Mouse (Mus musculus): ENCODE data around the gene Serpinb7. TPM values are rescaled to one million over a fixed set of nuclear protein-coding genes. Genes with fewer than 3 reads are reported as not detected.

Serpinb7 gene
- polyA plus RNA-seq, 1 experiment from 2014 or later, result not detected

DNA sequence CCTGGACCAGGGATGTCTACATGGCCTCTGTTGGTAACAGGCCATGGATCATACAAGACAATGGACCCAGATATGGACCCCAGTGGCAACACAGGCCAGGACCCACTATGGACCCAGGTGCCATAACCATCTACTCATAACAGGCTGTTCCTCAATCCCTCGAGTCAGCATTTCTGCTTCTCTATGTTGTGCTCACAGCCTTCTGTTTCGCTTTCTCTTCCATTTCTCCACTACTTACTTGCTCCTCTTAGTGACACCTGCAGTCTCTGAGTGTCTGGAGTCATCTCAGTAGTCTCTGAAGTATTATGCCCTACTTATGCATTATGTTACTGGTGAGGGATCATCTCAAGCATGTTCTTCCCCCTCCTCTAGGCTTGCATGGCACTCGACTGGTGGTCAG, 40.0 kb downstream of the Serpinb7 start:
- no peak for ATAC-seq
- H3K4me1 ChIP-seq (ENCODE audit: control insufficient read depth, insufficient read depth, low read length), result no peaks in the 10 kb centered on the region
- WGBS, result 84% methylated on average over 3 of the region's 3 CpGs

DNA sequence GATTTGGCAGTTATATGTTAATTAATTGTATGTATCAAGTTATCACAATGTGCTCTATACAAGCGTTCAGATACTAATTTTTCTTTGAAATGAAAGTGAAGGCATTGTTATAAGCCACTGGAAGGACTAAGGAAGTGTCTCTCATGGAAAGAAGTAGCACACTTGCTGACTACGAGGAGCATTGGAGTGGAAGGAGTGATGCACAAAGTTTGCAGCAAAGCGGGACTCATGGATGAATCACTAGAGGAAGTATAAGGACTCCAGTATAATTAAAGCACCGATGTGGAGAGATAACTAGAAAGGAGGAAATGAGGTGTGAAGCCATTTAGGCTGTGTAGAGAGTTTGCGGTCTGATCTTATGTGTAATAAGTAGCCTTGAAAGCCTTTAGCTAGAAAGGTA, 45.9 kb downstream of the Serpinb7 start:
- no peak overlapping the region for H3K4me3 ChIP-seq (ENCODE audit: low read depth, low read length)
- H3K4me2 ChIP-seq (ENCODE audit: low read length), result no peak overlapping the region
- H3K4me1 ChIP-seq (ENCODE audit: control insufficient read depth, insufficient read depth, low read length), result no peaks in the 10 kb centered on the region
- WGBS, result 83% methylated on average over 5 of the region's 5 CpGs
- H3K27me3 ChIP-seq (ENCODE audit: control insufficient read depth, insufficient read depth, low read depth, low read length), result no peaks in the 10 kb centered on the region
- no peak overlapping the region for H3K9ac ChIP-seq (ENCODE audit: low read depth, low read length)
- no peaks in the 10 kb centered on the region for H3K36me3 ChIP-seq (ENCODE audit: control insufficient read depth, insufficient read depth, low read length)
- no peak overlapping the region for H3K27ac ChIP-seq (ENCODE audit: low read length)
- ATAC-seq, result no peak
- H3K9me3 ChIP-seq (replicated peaks; ENCODE audit: control insufficient read depth, low read length, poor library complexity, severe bottlenecking), result no peaks in the 10 kb centered on the region

More for the DNA sequence above, 40.0 kb downstream of the Serpinb7 start:
- Histone ChIP-seq H3K9ac (ENCODE audit: low read depth, low read length) (no peak overlapping the region), H3K4me3 (ENCODE audit: low read depth, low read length) (no peak overlapping the region), H3K27me3 (ENCODE audit: control insufficient read depth, insufficient read depth, low read depth, low read length) (no peaks in the 10 kb centered on the region), H3K4me2 (ENCODE audit: low read length) (no peak overlapping the region), H3K9me3 (replicated peaks; ENCODE audit: control insufficient read depth, low read length, poor library complexity, severe bottlenecking) (no peaks in the 10 kb centered on the region), H3K36me3 (ENCODE audit: control insufficient read depth, insufficient read depth, low read length) (no peaks in the 10 kb centered on the region), H3K27ac (ENCODE audit: low read length) (no peak overlapping the region)

DNA sequence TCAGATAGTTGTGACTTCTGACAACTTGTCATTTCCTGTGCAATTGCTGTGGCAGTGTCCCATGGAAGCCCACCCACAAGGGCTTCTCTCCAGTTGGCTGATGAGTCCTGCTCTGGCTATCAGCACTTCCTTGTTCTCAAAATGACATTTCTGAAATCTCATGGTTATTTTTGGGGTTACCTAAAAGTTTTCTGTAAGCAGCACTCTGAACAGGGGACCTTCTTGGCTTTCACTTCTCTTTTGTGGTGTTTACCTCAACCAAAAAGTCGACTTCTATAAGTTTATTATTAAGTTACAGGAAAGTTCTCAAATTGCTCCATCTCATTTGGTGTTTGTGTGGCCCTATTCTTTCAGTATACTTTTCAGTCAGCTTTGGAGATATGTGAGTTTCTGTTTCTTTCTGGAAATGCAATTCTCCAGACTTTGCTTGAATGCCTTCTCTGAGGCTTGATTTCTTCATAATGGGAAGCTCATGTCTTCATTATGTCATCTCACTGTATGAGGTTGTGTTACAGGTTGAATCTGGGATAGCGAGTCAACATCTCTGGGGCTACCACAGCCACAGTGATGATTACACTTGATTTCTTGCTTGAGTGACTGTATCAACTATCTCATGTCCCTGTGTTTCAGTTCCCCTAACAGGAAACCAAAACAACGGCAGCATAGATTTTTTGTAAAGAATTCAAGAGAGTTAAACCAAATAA, 47.9 kb downstream of the Serpinb7 start:
- Histone ChIP-seq H3K4me1 (ENCODE audit: control insufficient read depth, insufficient read depth, low read length) (no peaks in the 10 kb centered on the region), H3K4me3 (ENCODE audit: low read depth, low read length) (no peak overlapping the region), H3K9ac (ENCODE audit: low read depth, low read length) (no peak overlapping the region), H3K9me3 (replicated peaks; ENCODE audit: control insufficient read depth, low read length, poor library complexity, severe bottlenecking) (no peaks in the 10 kb centered on the region), H3K27me3 (ENCODE audit: control insufficient read depth, insufficient read depth, low read depth, low read length) (no peaks in the 10 kb centered on the region), H3K27ac (ENCODE audit: low read length) (no peak overlapping the region), H3K4me2 (ENCODE audit: low read length) (no peak overlapping the region), H3K36me3 (ENCODE audit: control insufficient read depth, insufficient read depth, low read length) (no peaks in the 10 kb centered on the region)
- ATAC-seq, result no peak
- 83% methylated on average over 3 of the region's 3 CpGs for WGBS

DNA sequence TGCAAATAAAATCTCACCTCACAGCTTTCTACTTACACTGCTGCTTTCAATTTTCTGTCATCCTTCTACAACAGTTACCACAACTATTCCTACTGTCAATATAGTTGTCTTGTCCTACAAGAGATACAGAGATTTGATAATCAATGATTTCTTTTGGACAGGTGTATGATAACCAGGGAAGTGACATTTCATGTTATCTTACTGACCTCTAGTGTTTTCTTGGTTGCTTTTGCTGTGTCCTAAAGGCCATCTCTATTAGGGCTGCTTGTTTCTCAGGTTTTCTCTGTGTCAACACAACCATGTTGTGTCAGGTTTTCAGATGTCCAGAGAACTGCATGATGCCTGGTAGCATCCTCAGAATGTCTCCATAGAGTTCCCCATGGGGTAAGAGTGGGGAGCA, 80.5 kb downstream of the Serpinb7 start:
- no peak for ATAC-seq
- no peak overlapping the region for H3K9ac ChIP-seq (ENCODE audit: low read depth, low read length)
- H3K27me3 ChIP-seq (ENCODE audit: control insufficient read depth, insufficient read depth, low read depth, low read length), result no peaks in the 10 kb centered on the region
- no peaks in the 10 kb centered on the region for H3K9me3 ChIP-seq (replicated peaks; ENCODE audit: control insufficient read depth, low read length, poor library complexity, severe bottlenecking)
- no peak overlapping the region for H3K4me3 ChIP-seq (ENCODE audit: low read depth, low read length)
- H3K36me3 ChIP-seq (ENCODE audit: control insufficient read depth, insufficient read depth, low read length), result no peaks in the 10 kb centered on the region
- no peak overlapping the region for H3K4me2 ChIP-seq (ENCODE audit: low read length)
- peaks cover 3% of the 10 kb centered on the region; the same call in 1 of the 2 replicates for H3K4me1 ChIP-seq (ENCODE audit: control insufficient read depth, insufficient read depth, low read length)
- H3K27ac ChIP-seq (ENCODE audit: low read length), result no peak overlapping the region

DNA sequence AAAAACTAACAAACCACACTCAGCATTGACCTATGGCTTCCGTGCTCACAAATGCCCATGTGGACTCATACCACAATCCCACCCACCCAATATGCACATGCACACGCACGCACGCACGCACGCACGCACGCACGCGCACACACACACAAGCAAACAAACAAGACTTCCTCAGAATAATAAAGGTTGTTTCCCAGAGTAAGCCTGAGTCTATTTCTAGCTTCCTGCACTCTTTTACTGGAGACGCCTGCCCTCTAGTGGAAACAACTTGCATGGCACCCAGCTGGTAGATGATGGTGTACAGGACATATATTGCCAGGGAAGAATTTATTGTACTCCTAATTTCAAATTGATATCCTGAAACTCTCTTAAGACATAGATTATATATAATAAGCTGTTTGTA, 82.0 kb downstream of the Serpinb7 start:
- Histone ChIP-seq H3K9ac (ENCODE audit: low read depth, low read length) (no peak overlapping the region), H3K9me3 (replicated peaks; ENCODE audit: control insufficient read depth, low read length, poor library complexity, severe bottlenecking) (no peaks in the 10 kb centered on the region), H3K27ac (ENCODE audit: low read length) (no peak overlapping the region), H3K4me2 (ENCODE audit: low read length) (peak overlapping the region; percentile 42), H3K4me1 (ENCODE audit: control insufficient read depth, insufficient read depth, low read length) (peaks cover 3% of the 10 kb centered on the region; the same call in 1 of the 2 replicates), H3K4me3 (ENCODE audit: low read depth, low read length) (no peak overlapping the region), H3K27me3 (ENCODE audit: control insufficient read depth, insufficient read depth, low read depth, low read length) (no peaks in the 10 kb centered on the region), H3K36me3 (ENCODE audit: control insufficient read depth, insufficient read depth, low read length) (no peaks in the 10 kb centered on the region)
- WGBS, result 23% methylated on average over 11 of the region's 11 CpGs
- ATAC-seq, result peak; percentile 88

DNA sequence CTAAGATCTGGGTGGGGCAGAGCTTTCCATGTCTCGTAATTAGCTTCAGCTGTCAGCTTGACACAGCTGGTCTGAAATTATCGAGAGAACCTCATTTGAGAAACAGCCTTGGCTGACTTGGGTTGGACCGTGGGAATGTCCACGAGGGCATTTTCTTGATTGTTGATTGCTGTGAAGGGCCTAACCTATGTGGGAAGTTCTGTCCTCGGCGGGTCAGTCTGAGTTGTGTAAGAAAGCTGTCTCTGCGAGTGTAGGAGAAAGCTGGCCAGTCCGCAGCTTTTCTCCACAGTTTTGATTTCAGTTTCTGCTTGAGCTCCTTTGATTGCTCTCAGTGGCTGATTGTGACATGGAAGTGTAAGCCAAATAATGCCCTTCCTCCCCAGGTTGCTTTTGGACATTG, 90.1 kb downstream of the Serpinb7 start:
- Histone ChIP-seq H3K9me3 (replicated peaks; ENCODE audit: control insufficient read depth, low read length, poor library complexity, severe bottlenecking) (no peaks in the 10 kb centered on the region), H3K27me3 (ENCODE audit: control insufficient read depth, insufficient read depth, low read depth, low read length) (no peaks in the 10 kb centered on the region), H3K9ac (ENCODE audit: low read depth, low read length) (no peak overlapping the region), H3K36me3 (ENCODE audit: control insufficient read depth, insufficient read depth, low read length) (no peaks in the 10 kb centered on the region), H3K4me1 (ENCODE audit: control insufficient read depth, insufficient read depth, low read length) (no peaks in the 10 kb centered on the region), H3K4me2 (ENCODE audit: low read length) (no peak overlapping the region), H3K4me3 (ENCODE audit: low read depth, low read length) (no peak overlapping the region), H3K27ac (ENCODE audit: low read length) (no peak overlapping the region)
- ATAC-seq, result no peak
- 86% methylated on average over 8 of the region's 8 CpGs for whole genome bisulfite sequencing

DNA sequence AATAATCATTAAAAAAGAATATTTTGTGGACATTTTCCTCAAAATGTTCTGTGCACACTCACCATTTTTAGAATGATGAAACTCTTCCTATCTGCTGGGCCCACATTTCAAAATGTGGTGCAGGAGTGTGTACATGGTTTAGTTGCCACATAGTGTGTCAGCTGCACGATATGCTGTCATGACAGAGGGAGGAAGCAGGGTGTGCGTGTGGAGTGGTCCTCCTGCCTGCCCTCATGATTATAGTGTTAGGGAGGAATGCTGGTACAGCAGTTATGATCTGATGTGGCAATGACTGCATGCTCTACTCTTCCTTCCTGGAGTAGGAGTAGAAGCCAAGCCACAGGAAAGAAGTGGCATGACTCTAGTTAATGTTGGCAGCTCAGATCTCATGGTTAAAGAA, 97.3 kb downstream of the Serpinb7 start:
- no peak overlapping the region for H3K9ac ChIP-seq (ENCODE audit: low read depth, low read length)
- no peak for ATAC-seq
- 85% methylated on average over 2 of the region's 2 CpGs for WGBS
- H3K4me2 ChIP-seq (ENCODE audit: low read length), result no peak overlapping the region
- H3K4me3 ChIP-seq (ENCODE audit: low read depth, low read length), result no peak overlapping the region
- no peaks in the 10 kb centered on the region for H3K4me1 ChIP-seq (ENCODE audit: control insufficient read depth, insufficient read depth, low read length)
- H3K36me3 ChIP-seq (ENCODE audit: control insufficient read depth, insufficient read depth, low read length), result no peaks in the 10 kb centered on the region
- H3K27me3 ChIP-seq (ENCODE audit: control insufficient read depth, insufficient read depth, low read depth, low read length), result no peaks in the 10 kb centered on the region
- H3K9me3 ChIP-seq (replicated peaks; ENCODE audit: control insufficient read depth, low read length, poor library complexity, severe bottlenecking), result no peaks in the 10 kb centered on the region
- no peak overlapping the region for H3K27ac ChIP-seq (ENCODE audit: low read length)

DNA sequence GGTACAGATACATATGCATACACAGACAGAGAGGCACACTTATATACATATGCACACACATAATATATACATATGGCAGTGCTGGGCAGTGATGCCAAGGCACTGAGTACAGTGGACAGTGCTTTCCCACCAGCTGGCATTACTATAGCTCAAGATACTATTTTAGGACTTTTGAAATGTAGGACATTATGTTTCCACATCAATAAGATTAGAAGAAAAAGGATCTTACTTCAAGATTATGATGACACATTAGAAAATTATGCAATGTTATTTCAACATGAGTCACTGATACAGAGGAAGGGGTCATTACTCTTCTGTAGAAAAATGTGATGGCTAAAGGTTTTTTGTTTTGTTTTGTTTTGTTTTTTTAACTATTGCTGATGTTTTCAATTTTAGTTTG, 102.6 kb downstream of the Serpinb7 start:
- H3K4me3 ChIP-seq (ENCODE audit: low read depth, low read length), result no peak overlapping the region
- H3K36me3 ChIP-seq (ENCODE audit: control insufficient read depth, insufficient read depth, low read length), result no peaks in the 10 kb centered on the region
- no peaks in the 10 kb centered on the region for H3K9me3 ChIP-seq (replicated peaks; ENCODE audit: control insufficient read depth, low read length, poor library complexity, severe bottlenecking)
- no peak overlapping the region for H3K9ac ChIP-seq (ENCODE audit: low read depth, low read length)
- no peak for ATAC-seq
- no peaks in the 10 kb centered on the region for H3K4me1 ChIP-seq (ENCODE audit: control insufficient read depth, insufficient read depth, low read length)
- H3K27me3 ChIP-seq (ENCODE audit: control insufficient read depth, insufficient read depth, low read depth, low read length), result no peaks in the 10 kb centered on the region
- no peak overlapping the region for H3K27ac ChIP-seq (ENCODE audit: low read length)
- no peak overlapping the region for H3K4me2 ChIP-seq (ENCODE audit: low read length)

Data from midbrain, embryonic 16.5 days (tissue).